Mouse (Mus musculus) sigmoid colon, adult 10 weeks (tissue): ENCODE data around the gene Ankrd28. TPM values are rescaled to one million over a fixed set of nuclear protein-coding genes. Genes with fewer than 3 reads are reported as not detected.

ENCODE experiments used
- polyA plus RNA-seq: library from polyadenylated mRNA; stranded (reverse); fragments of 350-450 nt; fragmentation: Illumina TruSeq; extraction: RNeasy Lipid Tissue Mini Kit (QIAGEN cat#74804); gene quantifications from one replicate; pipeline ENCODE4 v1.2.3, GENCODE M21; 2014; ENCODE audit warnings: low read depth, low replicate concordance

Gene Ankrd28
- 51.6 TPM for polyA plus RNA-seq

GRCm38 (mm10) chr14:31830571-31831369 lies at the start of gene Ankrd28:
Gene Ankrd28 (minus strand): TSS chr14:31830651.

Other genes starting within 250 kb of the Ankrd28 start
- gene Colq, start 239.3 kb downstream of the Ankrd28 start, polyA plus RNA-seq, result 0.63 TPM
- not detected for gene Gm49387, start 189.8 kb downstream of the Ankrd28 start, polyA plus RNA-seq
- gene Btd, start 189.6 kb downstream of the Ankrd28 start, polyA plus RNA-seq, result 2.1 TPM
- gene Hacl1, start 189.4 kb downstream of the Ankrd28 start, polyA plus RNA-seq, result 7.9 TPM
- gene Galnt15, start 198.3 kb upstream of the Ankrd28 start, polyA plus RNA-seq, result 5.3 TPM